Mouse (Mus musculus) inflammation-experienced regulatory T-cells, adult 6 months (primary cell): ENCODE results near the gene Gm1604a. TPM values are rescaled to one million over a fixed set of nuclear protein-coding genes. Genes with fewer than 3 reads are reported as not detected.
A peak's percentile ranks its signal among the peaks of the same experiment; 100 is the strongest.
"Not testable (repeated sequence)": the region's sequence is repeated elsewhere in the genome, so short reads cannot be mapped to it uniquely, and the experiment has no call there.

Experiments
- ATAC-seq: one replicate; pipeline ENCODE4 v1.8.0; 2017
- polyA plus RNA-seq, 3 experiments: library from polyadenylated mRNA; unstranded; fragments of 100-300 nt; shearing (Covaris generic); gene quantifications; one replicate each; pipeline ENCODE4 v1.2.1; 2017

Gm1604a gene
- polyA plus RNA-seq, 3 experiments from 2014 or later = not detected

- not testable (repeated sequence) for ATAC-seq
Observed at GRCm38 (mm10) chr17:7069561-7070240, 44.3 kb downstream of the Gm1604a start.

GRCm38 (mm10) chr17:7074494-7074893 lies 49.1 kb downstream of the Gm1604a start:
- ATAC-seq = peak; percentile 92

DNA sequence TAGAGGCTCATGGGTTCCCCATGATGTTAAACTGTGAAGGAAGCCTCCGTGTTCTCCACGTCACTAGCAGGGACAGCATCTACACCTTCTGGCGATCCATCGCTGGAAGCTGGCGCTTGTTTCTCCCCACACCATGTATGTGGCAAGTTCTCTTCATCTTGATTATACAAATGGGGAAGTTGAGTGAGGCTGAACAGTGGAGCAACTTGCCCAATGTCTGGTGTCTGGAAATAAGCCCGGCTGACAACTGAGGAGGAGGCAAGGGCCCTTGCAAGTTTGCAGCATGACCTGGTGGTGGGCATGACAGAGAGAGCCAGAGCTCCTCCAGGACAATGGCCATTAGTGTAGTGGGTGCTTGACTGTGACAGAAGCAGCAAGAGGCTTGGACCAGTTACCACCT lies 50.2 kb downstream of the Gm1604a start:
- ATAC-seq = not testable (repeated sequence)

DNA sequence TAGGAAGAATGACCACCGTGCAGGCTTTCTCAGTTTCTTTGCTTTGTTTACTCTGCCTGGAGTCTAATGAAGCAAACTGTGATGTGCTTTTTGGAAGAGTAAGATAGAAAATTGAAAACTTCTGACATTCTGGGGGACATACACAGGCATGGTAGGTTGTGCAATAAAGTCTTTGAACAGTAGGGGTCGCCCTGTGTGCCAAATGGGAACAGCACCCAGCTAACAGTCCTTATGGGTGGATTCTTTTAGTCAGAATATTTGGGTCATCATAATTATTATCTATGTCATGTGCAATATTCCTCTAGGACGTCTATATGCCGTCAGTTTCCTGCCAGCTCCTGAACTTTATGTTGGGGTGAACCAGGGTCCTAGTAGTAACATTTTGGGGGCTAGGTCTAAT lies 54.2 kb downstream of the Gm1604a start:
- ATAC-seq = peak; percentile 64

DNA sequence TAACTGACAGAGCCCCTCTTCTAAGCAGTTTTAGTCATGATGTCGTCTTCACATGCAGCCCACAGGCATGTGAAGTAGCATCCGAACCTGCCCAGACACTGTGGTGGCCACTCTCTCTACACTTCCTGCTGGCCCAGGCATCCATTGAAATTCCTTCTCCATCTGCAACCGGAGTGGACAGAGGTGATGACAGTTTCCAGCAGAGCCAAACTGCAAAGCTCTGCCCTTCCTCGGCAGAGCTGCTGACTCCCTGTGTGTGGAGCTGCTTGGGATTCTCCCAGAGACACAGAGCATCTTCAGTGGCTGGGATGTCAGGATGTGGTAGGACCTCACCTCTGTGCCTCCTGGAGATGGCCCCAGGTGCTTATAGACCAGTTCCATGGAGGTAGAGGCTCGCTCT lies 59.2 kb downstream of the Gm1604a start:
- not testable (repeated sequence) for ATAC-seq

DNA sequence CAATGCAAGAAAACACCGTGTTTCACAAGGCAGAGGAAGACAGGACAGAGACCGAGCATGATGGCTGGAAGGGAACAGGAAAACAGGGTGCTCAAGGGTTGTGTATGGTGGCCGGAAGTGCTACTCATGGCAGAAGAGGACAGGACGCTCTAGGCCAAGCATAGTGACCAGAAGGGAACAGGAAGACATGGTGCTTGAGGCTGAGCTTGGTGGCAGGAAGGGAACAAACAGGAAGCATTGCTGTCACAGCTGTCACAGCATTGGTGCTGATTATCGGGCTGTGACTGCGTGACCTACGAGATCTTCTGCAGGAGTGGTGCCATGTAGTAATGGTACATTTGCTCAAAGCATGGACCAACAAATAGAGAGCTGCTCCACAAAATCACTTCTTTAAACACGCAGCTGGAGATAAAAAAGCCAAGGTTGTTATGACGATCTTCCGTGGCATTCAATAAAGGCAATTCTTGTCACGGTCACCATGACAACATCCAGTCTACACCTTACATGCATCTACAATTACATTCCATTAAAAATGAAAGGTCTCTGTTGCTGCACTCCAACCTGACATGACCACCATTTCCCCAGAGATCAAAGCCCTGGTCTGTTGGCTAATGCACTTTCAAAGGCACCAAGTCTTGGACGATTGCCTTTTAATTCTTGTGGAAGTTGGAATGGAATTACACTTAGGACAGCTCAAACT lies 60.3 kb downstream of the Gm1604a start:
- ATAC-seq = not testable (repeated sequence)

DNA sequence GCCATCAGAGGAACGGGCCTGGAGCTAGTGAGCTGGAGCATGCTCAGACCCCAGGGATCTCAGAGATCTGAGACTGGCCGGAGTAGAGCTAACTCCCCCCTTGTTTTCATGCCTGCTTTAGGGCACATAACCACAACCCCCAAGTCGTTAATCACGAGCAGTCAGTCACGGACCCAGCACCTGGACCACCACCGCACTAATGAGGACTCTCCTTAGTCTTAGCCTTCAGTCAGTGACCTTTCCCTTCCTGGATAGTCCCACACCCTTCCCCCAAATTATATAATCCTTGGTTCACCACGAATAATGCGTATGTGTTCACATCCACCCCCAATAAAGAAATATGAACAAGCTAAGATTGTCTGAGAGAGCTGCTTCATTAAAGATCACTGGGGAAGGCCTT lies 61.5 kb downstream of the Gm1604a start:
- not testable (repeated sequence) for ATAC-seq

DNA sequence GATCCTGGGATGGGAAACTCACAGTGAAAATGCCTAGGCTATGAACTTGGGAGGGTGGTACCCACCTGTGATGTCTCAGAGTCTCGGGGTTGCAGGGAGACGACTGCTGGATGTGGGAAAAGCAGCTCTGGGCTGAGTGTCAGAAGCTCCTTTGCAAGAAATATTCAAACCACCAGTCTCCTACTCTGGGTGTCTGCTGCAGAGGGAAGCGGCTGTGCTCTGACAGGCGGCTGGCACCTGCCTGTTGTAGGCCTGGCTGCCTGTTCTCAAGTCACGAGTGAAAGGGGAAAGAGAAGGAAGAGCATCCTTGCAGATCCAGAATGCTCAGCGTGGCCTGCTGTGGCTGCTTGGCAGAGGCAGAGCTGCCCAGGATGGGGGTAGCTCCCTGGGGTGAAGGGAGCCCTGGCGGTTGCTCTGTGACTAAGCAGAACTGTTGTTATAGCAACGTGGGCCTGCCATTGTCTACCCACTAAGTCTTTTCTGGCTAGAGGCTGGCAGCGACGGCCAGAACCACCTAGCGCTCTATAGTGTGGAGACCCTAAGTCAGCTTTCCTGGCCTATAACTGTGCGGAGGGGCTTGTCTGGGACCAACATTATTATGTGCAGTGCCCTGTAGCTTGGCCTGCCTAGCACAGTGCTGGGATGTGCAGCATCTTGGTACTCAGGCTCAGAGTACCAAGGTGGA lies 72.6 kb downstream of the Gm1604a start:
- not testable (repeated sequence) for ATAC-seq

DNA sequence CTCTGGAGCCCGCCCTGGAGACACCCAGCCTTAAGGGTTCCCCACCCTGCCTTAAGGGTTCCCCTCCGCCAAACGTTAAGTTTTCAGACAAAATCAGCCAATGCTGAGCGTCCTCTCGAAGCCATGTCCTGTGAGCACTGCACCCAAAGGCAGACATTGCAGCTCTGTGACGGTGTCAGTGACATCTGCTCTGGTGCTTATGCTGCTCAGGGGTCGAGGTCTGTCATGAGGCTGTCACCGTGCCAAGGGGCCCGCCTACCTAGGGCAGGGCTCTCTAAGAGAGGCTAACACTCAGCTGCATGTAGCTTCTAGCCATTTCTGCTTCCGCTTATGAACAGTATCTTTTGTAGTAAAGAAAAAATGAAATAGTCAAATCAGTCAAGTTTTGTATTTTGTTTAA lies 73.7 kb downstream of the Gm1604a start:
- ATAC-seq = not testable (repeated sequence)

GRCm38 (mm10) chr17:7102945-7103344 lies 77.6 kb downstream of the Gm1604a start:
- ATAC-seq = peak; percentile 41

DNA sequence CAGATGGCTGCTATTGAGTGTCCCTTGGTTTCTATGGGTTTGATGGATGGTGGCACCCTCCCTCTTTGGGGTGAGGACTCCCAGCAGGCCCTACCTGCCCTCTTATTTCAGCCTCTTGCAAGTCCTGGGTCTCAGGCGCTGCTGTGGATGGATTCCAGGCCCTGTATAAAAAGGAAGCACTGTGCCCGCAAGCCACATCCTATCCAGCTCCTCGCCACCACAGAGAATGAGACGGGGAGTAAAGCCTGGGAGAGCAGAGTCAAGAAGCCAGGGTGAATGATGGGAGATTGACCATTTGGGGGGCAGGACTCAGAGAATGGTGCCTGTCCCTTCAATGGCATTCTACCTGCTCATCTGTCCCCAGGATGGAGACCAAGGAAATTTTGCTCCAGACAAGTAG lies 86.3 kb downstream of the Gm1604a start:
- ATAC-seq = not testable (repeated sequence)

- not testable (repeated sequence) for ATAC-seq
Observed at GRCm38 (mm10) chr17:7116265-7116664, 90.9 kb downstream of the Gm1604a start.

DNA sequence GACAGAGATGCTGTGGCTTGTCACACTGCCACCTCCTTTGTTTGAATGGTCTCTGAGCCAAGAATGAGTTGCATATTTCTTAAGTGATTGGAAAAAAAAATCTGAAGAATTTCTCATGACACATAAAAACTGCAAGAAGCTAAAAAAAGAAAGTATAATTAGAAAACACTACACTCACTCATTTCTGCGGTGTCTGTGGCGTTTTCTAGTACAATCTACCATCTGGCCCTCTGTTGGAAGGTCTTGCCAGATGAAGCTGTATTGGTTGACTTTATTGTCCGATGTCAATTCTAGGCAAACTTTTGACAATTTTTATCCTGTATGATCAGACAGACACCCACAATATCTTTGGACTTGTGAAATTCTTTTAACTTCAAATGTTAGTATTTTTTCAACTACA lies 95.5 kb downstream of the Gm1604a start:
- not testable (repeated sequence) for ATAC-seq

DNA sequence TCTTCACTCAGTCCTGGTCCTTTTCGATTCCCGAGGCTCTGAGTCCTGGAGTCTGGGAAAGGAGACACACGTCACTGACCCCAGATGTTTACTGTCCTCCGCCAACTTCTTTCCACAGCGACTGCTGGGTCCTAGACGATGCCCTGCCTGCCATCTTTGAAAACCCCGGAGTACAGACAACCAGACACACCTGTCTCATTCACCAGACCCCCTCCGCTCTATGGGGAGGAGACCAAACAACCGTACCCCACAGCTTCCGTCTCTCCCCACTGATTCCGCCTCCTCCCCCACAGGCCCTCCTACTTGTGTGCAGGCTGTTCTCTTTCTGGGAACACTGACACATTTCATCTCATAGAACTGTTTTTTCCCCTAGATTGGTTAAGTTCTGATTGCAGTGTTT lies 97.2 kb downstream of the Gm1604a start:
- ATAC-seq = not testable (repeated sequence)

DNA sequence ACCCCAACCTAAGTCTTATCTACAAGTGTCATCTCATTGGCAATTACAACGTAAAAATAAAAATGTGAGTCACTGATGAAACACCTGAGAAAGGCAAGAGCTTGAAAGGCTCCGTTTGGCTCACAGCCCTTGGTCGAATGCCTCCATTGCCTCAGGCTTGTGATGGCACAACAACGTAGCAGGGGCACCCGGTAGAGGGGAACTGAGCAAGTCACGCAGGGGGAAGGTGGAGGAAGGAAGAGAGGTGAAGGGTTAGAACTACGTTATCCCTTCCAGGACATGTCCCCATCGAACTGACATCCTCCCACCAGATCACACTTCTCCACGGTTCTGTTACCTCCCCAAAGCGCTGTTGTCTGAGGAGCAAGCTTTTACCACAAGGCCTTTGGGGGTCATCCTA lies 101.1 kb downstream of the Gm1604a start:
- not testable (repeated sequence) for ATAC-seq

- not testable (repeated sequence) for ATAC-seq
Observed at GRCm38 (mm10) chr17:7134002-7134401, 108.6 kb downstream of the Gm1604a start.

- not testable (repeated sequence) for ATAC-seq
Observed at GRCm38 (mm10) chr17:7135277-7135676, 109.9 kb downstream of the Gm1604a start.

Other genes with a start within 250 kb of the Gm1604a start
- gene Ezr, start 242.8 kb upstream of the Gm1604a start, polyA plus RNA-seq = 100 to 1,000 TPM; 111 to 138 (median 117) TPM
- gene Rsph3b, start 76.9 kb upstream of the Gm1604a start, polyA plus RNA-seq = 10 to 100 TPM; 29.8 to 37.5 (median 31.3) TPM
- gene Tagap1, start 64.4 kb upstream of the Gm1604a start, polyA plus RNA-seq = 10 to 100 TPM; 39.6 to 71.8 (median 54.0) TPM
- 100 to 1,000 TPM; 273 to 343 (median 324) TPM for gene Rnaset2b, start 54.9 kb upstream of the Gm1604a start, polyA plus RNA-seq
- under 1 TPM in 1 of 3 experiments, not detected in 2; 0.44 TPM for gene Gm49721, start 46.7 kb upstream of the Gm1604a start, polyA plus RNA-seq
- 1 to 10 TPM in 1 of 3 experiments, under 1 TPM in 2; 0.34 to 1.1 (median 0.66) TPM for gene Rps6ka2, start 144.5 kb downstream of the Gm1604a start, polyA plus RNA-seq